Mouse (Mus musculus): ENCODE data around the gene Mon1b.

The Mon1b gene

DNA sequence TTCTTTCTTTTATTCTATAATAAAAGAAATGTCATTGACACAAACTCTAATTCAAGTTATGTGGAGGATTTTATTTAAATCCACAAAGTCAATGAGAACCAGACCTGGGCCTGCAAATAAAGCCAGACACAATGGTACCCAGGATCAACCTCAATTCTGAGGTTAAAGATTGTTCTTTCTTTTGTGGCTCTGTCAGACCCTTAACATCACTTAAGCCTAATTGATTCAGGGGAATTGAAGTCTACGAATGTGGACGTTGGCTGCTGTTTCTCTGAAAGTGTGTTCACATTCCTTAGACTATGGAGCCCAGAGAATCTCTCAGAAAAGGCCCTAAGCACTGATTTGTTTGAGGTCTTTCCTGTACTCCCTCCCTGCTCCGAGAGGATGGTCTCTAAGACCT, 37.9 kb downstream of the Mon1b start:
- DNase-seq (ENCODE audit: low read depth, low spot score), result no peak

- DNase-seq (ENCODE audit: low read depth, low spot score), result no peak
Observed at GRCm38 (mm10) chr8:113674611-113675010, 39.2 kb downstream of the Mon1b start.

DNA sequence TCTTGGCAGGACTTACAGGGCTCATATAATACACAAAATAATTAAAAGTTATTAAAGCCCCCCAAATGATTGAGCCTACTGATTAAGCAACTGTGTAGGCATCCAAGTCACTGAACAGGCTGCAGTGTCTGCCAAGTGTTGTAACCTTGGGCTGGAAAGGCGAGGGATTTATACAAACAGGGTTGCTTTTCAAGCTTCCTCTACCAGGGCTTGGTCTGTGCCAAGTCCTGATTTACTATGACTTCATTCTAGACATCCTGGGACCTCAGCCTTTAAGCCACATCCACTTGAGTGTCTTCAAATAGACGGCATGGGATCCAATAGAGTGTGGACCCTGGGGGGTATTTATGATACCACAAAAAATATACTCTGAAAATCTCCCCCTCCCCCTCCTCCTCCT, 39.9 kb downstream of the Mon1b start:
- peak; percentile 15 for DNase-seq (ENCODE audit: low read depth, low spot score)

DNA sequence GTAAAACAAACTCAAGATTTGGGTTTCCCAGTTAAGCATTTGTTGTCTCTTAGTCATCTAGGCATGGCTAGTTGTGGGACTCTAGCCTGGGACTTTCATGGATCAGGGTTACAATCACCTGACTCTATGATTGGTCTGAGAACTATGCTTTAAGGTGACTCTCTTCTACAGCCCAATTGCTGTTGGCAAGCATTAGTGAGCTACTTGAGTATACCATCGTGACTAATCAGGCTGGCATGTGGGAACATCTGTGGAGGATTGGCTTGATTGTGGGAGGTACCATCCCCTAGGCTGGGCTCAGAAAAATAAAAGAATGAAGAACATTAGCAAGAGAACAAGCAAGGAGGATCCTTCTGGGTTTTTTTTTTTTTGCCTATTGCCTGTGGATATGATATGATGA, 41.4 kb downstream of the Mon1b start:
- peak; percentile 54 for DNase-seq (ENCODE audit: low read depth, low spot score)

- no peak for DNase-seq (ENCODE audit: low read depth, low spot score)
Observed at GRCm38 (mm10) chr8:113679361-113679760, 44.0 kb downstream of the Mon1b start.

- DNase-seq (ENCODE audit: low read depth, low spot score), result no peak
Observed at GRCm38 (mm10) chr8:113687889-113688542, 52.6 kb downstream of the Mon1b start.

DNA sequence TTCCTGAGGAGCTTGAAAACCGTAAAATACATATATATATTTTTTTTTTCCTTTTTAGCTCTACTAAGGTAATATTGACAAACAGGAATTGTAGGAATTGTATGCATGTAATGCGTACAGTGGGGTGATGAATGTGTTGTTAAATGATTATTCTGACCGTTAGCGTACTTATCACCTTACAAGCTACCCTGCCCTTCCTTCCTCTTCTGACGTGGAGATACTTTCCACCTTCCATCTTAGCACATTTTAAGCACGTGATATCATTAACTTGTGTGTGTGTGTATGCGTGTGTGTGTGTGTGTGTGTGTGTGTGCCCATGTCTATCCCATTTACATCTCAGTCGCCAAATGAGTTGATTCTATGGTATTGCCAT, 53.1 kb downstream of the Mon1b start:
- no peak for DNase-seq (ENCODE audit: low read depth, low spot score)

DNA sequence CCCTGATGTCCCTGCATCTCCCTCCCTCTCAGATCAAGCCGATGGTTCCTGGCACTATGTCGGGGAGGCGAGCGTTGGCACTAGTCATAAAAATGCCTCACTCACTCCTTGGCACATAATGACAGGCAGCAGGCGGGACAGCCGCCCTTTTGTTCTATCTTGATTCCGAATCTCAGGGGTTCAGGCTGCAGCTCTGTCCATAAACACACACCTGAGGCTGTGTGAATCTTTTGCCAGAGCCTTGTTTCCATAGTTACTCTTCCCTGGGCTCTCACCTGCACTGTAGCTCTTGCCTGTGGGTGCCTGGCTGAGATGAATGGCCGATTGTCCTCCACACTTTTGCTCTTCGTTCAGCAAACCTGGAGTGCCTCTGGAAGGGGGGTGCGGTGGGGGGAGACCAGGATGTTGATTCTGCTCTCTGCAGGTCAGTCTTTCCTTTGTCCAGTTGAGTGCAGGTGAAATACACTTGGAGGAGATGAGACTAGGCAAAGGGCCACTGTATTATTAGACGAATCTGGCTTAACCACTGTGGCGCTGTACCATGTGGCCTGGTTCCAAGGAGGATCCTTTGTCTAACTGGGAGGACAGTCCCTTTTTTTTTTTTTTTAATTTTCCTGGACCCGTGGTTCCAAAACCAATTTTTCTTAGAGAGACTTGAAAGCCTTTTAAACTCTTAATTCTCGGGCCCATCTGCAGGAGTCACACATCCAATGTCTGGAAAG, 56.4 kb downstream of the Mon1b start:
- DNase-seq (ENCODE audit: low read depth, low spot score), result no peak

All from 3T3-L1 (cell line).